Mouse (Mus musculus) heart, adult 11 months (tissue): ENCODE data around the gene Nme3.
A peak's percentile ranks its signal among the peaks of the same experiment; 100 is the strongest.
"Not testable (repeated sequence)": the region's sequence is repeated elsewhere in the genome, so short reads cannot be mapped to it uniquely, and the experiment has no call there.

ENCODE experiments used
- DNase-seq: peaks from one replicate; pipeline ENCODE4 v3.0.0; 2022

Gene Nme3

GRCm38 (mm10) chr17:24900014-24900413 lies 3.7 kb downstream of the Nme3 start:
- peak; percentile 89 for DNase-seq

DNA sequence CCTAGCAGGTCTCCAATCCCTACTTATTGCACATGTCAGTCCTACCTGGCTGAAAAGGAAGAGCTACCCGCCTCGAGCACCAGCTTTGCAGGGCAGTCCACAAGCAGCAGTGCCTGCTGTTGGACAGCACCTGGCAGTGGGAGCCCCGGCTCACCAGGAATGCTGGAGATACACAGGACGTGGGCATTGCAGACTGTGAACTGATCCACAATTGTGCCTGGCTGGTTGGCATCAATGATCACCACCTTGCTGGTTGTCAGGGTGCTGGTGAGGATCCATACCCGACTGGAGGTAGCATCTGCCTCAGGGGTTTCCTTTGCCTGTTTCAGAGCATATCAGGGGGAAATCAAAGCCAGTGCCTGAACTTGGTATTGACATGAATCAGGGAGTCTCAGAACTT lies 5.8 kb downstream of the Nme3 start:
- DNase-seq, result peak; percentile 80

GRCm38 (mm10) chr17:24902671-24903474 lies 6.6 kb downstream of the Nme3 start:
- peak; percentile 92 for DNase-seq

DNA sequence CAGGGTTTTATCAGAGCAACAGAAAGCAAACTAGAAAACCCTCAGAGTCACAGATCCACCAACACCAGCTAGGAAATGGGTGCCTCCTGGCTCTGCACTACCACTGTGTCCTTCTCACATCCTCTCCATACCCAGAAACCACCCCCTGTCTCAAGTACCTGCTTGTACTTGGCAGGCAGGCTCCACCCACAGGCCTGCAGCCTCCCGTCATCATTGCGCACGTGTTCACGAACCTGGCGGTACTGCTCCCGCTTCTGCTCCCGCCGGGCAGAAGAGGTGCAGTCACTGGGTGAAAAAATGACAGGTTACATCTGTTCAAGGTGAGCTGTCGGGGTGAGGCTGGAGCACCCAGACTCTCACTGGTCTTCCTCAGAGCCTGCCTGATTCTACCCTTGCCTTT lies 7.5 kb downstream of the Nme3 start:
- DNase-seq, result peak; percentile 89

DNA sequence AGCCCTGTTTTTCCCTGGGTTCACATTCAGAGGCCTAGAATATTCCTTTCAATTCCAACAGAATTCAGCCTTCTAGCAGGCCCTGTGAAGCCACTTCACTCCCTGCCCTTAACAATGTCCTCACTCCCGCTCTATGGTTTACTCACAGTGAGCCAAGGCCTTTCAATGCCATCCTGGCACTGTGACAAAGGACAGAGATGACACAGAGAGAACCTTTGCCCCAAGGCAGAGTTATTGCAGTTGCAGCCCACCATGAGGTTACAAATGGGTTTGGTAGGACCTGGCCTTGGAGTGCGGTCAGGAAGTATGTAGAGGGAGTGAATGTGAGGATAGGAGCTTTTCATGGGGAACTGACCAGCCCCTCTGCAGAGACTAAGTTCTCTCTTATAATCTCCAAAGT lies 11.3 kb downstream of the Nme3 start:
- peak; percentile 57 for DNase-seq

- no peak for DNase-seq
Measured at GRCm38 (mm10) chr17:24913984-24914383, 17.7 kb downstream of the Nme3 start.

GRCm38 (mm10) chr17:24923246-24923645 lies 26.9 kb downstream of the Nme3 start:
- no peak for DNase-seq

GRCm38 (mm10) chr17:24929506-24929905 lies 33.2 kb downstream of the Nme3 start:
- no peak for DNase-seq

DNA sequence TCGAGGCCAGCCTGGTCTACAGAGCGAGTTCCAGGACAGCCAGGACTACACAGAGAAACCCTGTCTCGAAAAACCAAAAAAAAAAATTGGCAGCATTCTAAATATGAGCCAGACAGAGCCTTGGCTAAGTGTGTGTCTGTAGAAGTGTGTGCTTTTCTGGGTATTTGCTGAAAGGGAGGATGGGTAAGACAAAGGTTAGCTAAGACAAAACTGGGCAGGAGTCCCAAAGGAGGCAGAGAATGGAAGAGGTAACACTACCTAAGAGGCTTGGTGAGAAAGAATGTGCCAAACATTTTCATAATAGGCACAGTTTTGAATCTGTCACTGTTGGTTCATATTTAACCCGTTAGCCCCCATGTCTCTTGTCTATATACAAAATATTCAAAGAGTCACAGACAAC lies 36.1 kb downstream of the Nme3 start:
- no peak for DNase-seq

- DNase-seq, result no peak
Measured at GRCm38 (mm10) chr17:24933163-24933562, 36.9 kb downstream of the Nme3 start.

DNA sequence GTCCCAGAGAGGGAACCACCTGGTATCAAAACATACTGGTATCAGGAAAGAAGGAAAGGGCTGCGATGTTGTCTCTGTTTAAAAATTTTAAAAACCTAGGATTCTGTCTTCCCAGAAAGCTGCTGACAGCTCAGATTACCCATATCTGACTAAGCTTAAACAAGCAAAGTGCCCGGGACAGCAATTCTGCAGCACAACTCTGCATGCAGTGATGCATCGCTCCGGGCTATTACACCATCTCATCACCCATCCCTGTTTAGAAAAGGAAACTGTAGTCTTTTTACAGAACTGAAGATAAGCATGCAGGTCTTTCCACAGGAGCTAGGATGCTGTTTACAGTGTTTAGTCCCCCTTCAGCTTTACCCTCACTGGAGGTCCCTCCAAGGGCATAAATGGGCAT lies 38.6 kb downstream of the Nme3 start:
- DNase-seq, result no peak

- DNase-seq, result no peak
Measured at GRCm38 (mm10) chr17:24935666-24936065, 39.4 kb downstream of the Nme3 start.

DNA sequence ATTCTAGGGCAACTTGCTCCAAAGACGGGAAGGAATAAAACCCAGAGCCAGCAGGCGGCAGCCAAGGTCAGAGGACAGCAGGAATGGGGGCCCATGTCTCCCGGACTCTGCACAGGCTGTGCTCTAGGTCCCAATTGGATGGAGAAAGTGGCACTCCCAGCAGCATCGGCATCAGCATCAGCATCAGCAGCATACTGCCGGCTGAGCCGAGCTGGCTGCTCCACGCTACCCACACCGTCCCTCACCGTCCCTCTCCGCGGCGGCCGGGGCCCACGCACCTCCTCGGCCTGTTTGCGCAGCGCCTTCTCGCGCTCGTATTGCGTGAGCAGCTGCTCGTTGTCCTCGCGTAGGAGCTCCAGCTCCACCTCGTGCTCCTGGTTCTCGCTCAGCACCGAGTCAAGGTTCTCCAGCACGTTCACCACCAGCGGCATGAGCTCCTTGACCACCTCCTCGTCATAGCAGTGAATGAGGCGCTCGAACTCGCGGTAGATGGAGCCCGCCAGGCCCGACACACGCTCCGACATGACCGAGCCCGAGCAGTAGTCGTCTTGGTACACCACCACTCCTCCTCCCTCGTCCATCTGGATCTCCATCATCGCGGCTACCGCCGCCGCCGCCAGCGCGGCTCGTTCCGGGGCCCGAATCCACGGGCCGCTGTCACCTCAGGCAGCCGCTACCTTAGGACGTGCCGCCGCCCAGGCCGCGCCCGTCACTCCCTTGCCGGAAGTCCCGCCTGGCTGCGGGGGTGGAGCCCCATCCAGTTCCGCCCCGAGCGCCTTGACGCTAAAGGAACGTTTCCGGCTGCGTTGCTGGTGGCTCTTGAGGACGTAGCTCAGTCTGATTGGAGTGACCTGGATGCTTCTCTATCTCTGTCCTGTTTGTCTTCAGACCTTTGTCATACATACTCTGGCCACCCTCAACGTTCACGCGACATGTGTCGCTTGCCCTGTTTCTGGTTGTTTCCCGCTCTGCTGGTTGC lies 40.2 kb downstream of the Nme3 start, which contains the start of gene Mapk8ip3:
Mapk8ip3 (minus strand) TSS at position 719 of the 979 bp plus-strand sequence.
- DNase-seq, result peak; percentile 99

DNA sequence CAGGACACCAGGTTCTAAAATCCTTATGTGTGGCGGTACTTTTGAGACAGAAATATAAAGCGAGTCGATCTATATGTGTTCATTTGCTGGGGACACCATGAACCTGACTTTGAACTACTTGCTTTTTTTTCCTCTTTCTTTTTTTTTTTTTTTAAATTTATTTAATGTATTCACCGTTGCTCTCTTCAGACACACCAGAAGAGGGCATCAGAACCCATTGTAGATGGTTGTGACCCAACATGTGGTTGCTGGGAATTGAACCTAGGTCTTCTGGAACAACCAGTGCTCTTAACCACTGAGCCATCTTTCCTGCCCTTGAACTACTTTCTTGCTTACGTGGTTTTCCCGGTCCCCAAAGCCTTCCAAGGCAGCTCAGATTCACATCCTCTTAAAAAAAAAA lies 41.0 kb downstream of the Nme3 start:
- DNase-seq, result no peak

DNA sequence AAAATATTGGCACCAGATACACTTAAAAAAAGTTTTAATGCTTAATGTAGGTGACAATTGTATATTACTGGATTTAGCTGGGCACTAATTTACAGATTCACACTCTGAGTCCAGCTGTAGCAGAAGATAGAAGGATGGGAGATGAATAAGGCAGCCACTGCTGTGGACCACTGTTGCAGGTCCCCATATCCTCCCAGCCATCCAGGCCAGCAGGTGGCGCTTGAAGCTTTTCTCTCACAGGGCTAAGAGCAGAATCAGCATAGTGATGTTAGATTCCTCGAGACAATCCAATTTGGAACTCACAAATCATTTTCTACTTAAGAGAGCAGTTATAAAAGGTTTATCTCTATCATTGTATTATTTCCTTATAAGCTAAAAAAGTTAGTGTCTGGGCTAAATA lies 46.2 kb downstream of the Nme3 start:
- DNase-seq, result peak; percentile 90

DNA sequence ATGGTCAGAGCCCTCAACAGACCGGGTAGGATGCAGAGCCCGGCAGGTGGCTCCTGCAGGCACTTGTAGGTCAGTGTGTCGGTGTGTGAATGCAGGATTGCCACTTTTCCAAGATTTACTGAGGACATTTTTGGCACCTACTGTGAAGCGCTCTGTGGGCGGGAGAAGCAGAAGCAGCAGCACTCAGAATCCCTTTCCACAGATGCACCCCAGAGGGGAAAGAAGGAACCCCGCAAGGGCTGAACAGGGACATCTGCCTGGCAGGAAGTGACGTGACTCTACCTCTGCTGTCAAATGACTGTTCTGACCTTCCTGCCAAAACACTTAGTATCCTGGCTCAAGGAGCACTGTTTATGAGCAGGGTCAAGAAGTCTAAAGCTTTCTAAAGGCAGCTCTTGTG lies 46.7 kb downstream of the Nme3 start:
- DNase-seq, result no peak

DNA sequence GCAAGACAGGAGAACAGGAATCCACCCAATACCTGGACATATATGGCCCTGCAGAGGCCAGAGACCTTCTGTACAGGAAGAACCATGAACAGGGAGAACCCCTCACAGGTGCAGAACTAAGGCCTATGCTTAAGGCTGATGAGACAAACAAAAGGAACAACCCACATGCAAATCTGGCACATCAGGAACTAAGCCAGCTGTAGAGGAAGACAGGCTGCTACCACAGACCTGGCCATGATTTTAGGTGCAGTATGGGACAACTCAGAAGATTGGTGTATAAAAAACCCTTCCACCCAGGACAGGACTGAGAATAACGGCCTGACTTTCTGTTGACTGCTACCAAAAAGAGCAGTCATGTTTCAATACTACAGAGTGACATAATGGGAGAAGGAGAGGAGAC lies 47.3 kb downstream of the Nme3 start:
- DNase-seq, result not testable (repeated sequence)
